Mouse (Mus musculus) stomach, postnatal 0 days (tissue): ENCODE results near the gene Patz1. TPM values are rescaled to one million over a fixed set of nuclear protein-coding genes. Genes with fewer than 3 reads are reported as not detected.

Source experiments
- ATAC-seq: fragments of 200-750 bp; cut with Nextera tagmentation; 2 replicates; pipeline ENCODE4 v1.8.0; 2017; ENCODE audit not compliant: low FRiP score, low TSS enrichment
- DNase-seq: peaks from one replicate; pipeline ENCODE4 v3.0.0-alpha.2; 2016; ENCODE audit warnings: low spot score
- H3K27ac ChIP-seq: fragments of 300-500 bp; sonication (generic); replicated peaks from 2 replicates; pipeline ENCODE4 v1.5.1; 2014; ENCODE audit warnings: mild to moderate bottlenecking, control low read depth
- H3K27me3 ChIP-seq: fragments of 300-500 bp; sonication (generic); 2 replicates; pipeline ENCODE4 v1.6.1; 2014; ENCODE audit warnings: low read length; ENCODE audit not compliant: control insufficient read depth, insufficient read depth
- H3K36me3 ChIP-seq: fragments of 300-500 bp; sonication (generic); 2 replicates; pipeline ENCODE4 v1.6.1; 2014; ENCODE audit warnings: low read length, mixed read lengths; ENCODE audit not compliant: control insufficient read depth, insufficient read depth
- H3K4me1 ChIP-seq: fragments of 300-500 bp; sonication (generic); replicated peaks from 2 replicates; pipeline ENCODE4 v1.6.1; 2014; ENCODE audit warnings: antibody characterized with exemption; ENCODE audit not compliant: control insufficient read depth, insufficient read depth
- H3K4me2 ChIP-seq: fragments of 300-500 bp; sonication (generic); replicated peaks from 2 replicates; pipeline ENCODE4 v1.6.1; 2014; ENCODE audit warnings: low read depth, mild to moderate bottlenecking, control low read depth, moderate library complexity
- H3K4me3 ChIP-seq: fragments of 300-500 bp; sonication (generic); 2 replicates; pipeline ENCODE4 v1.5.1; 2014; ENCODE audit warnings: low read depth, low read length, control low read depth
- H3K9ac ChIP-seq: fragments of 300-500 bp; sonication (generic); 2 replicates; pipeline ENCODE4 v1.6.1; 2014; ENCODE audit warnings: mild to moderate bottlenecking, low read length, control low read depth, mixed read lengths
- H3K9me3 ChIP-seq: fragments of 300-500 bp; sonication (generic); 2 replicates; pipeline ENCODE4 v1.6.1; 2016; ENCODE audit warnings: low read length; ENCODE audit not compliant: control insufficient read depth
- CTCF ChIP-seq: IDR thresholded peaks from 2 replicates; pipeline ENCODE4 v1.5.1; 2016; ENCODE audit warnings: antibody characterized with exemption, low read depth, mild to moderate bottlenecking, moderate library complexity
- EP300 ChIP-seq: optimal IDR thresholded peaks from 2 replicates; pipeline ENCODE3; 2016; ENCODE audit warnings: antibody characterized with exemption
- WGBS: fragments of 180-500 bp; shearing (Covaris S2); extraction: QIAGEN DNeasy Blood & Tissue Kit; methylation state at CpG from one replicate; pipeline ENCODE4 v1.1.7; 2014; 5-methylcytosine and 5-hydroxymethylcytosine counted together
- polyA plus RNA-seq: library from polyadenylated mRNA; unstranded; fragments of >200 nt; fragmentation: Nextera tagmentation; extraction: Ambion mirVana; gene quantifications from 2 replicates; pipeline ENCODE4 v1.2.1, GENCODE M21; 2015

Patz1 gene
- polyA plus RNA-seq, 1 experiment from 2014 or later, result 12.2 TPM

- WGBS, result 84% methylated on average over 9 of the region's 10 CpGs
- Histone ChIP-seq H3K9ac (no peak overlapping the region), H3K27ac (no peak overlapping the region), H3K9me3 (no peaks in the 10 kb centered on the region), H3K4me1 (no peaks in the 10 kb centered on the region), H3K27me3 (no peaks in the 10 kb centered on the region), H3K4me2 (no peak overlapping the region), H3K36me3 (peaks cover 29% of the 10 kb centered on the region), H3K4me3 (no peak overlapping the region)
- ATAC-seq (no peak), DNase-seq (no peak)
- TF ChIP-seq EP300, result no peak
- no peak for TF ChIP-seq CTCF
Observed at GRCm38 (mm10) chr11:3310789-3311585, 22.3 kb downstream of the Patz1 start.

- no peaks in the 10 kb centered on the region for H3K27me3 ChIP-seq
- H3K36me3 ChIP-seq, result peaks cover 22% of the 10 kb centered on the region
- no peak overlapping the region for H3K9ac ChIP-seq
- no peak overlapping the region for H3K27ac ChIP-seq
- no peak overlapping the region for H3K4me2 ChIP-seq
- DNase-seq (no peak), ATAC-seq (no peak)
- H3K4me1 ChIP-seq, result no peaks in the 10 kb centered on the region
- no peaks in the 10 kb centered on the region for H3K9me3 ChIP-seq
- WGBS, result 70% methylated on average over 9 of the region's 10 CpGs
- TF ChIP-seq EP300 (no peak), CTCF (no peak)
- H3K4me3 ChIP-seq, result no peak overlapping the region
Observed at GRCm38 (mm10) chr11:3311586-3312347, 23.1 kb downstream of the Patz1 start.

- H3K27me3 ChIP-seq, result no peaks in the 10 kb centered on the region
- H3K4me1 ChIP-seq, result no peaks in the 10 kb centered on the region
- H3K9ac ChIP-seq, result no peak overlapping the region
- H3K4me2 ChIP-seq, result no peak overlapping the region
- no peak overlapping the region for H3K27ac ChIP-seq
- H3K36me3 ChIP-seq, result peaks cover 8% of the 10 kb centered on the region
- no peaks in the 10 kb centered on the region for H3K9me3 ChIP-seq
- no peak overlapping the region for H3K4me3 ChIP-seq
- DNase-seq, result no peak
- WGBS, result 82% methylated on average over 1 of the region's 1 CpGs
- ATAC-seq, result no peak
- TF ChIP-seq EP300 (no peak), CTCF (no peak)
Observed at GRCm38 (mm10) chr11:3313294-3313693, 24.6 kb downstream of the Patz1 start.

- no peak overlapping the region for H3K4me3 ChIP-seq
- no peak overlapping the region for H3K27ac ChIP-seq
- H3K27me3 ChIP-seq, result no peaks in the 10 kb centered on the region
- WGBS, result 26% methylated on average over 2 of the region's 2 CpGs
- no peak overlapping the region for H3K9ac ChIP-seq
- no peak overlapping the region for H3K4me2 ChIP-seq
- H3K4me1 ChIP-seq, result no peaks in the 10 kb centered on the region
- H3K36me3 ChIP-seq, result peaks cover 2% of the 10 kb centered on the region; the same call in 1 of the 2 replicates
- DNase-seq (peak; percentile 85), ATAC-seq (peak; percentile 81)
- no peaks in the 10 kb centered on the region for H3K9me3 ChIP-seq
- peak; percentile 84 for TF ChIP-seq CTCF
- no peak for TF ChIP-seq EP300
Observed at GRCm38 (mm10) chr11:3314148-3314547, 25.5 kb downstream of the Patz1 start.

GRCm38 (mm10) chr11:3318286-3318685 is 29.6 kb downstream of the Patz1 start:
- Histone ChIP-seq H3K4me3 (no peak overlapping the region), H3K4me1 (no peaks in the 10 kb centered on the region), H3K9ac (no peak overlapping the region), H3K27me3 (no peaks in the 10 kb centered on the region), H3K9me3 (no peaks in the 10 kb centered on the region), H3K36me3 (no peaks in the 10 kb centered on the region), H3K4me2 (no peak overlapping the region), H3K27ac (no peak overlapping the region)
- 73% methylated on average over 3 of the region's 3 CpGs for WGBS
- ATAC-seq (no peak), DNase-seq (no peak)
- TF ChIP-seq CTCF (no peak), EP300 (no peak)

GRCm38 (mm10) chr11:3328271-3328670 is 39.6 kb downstream of the Patz1 start:
- Histone ChIP-seq H3K36me3 (no peaks in the 10 kb centered on the region), H3K4me1 (peaks cover 9% of the 10 kb centered on the region; the same call in 1 of the 2 replicates), H3K4me3 (no peak overlapping the region), H3K27ac (no peak overlapping the region), H3K9me3 (no peaks in the 10 kb centered on the region), H3K9ac (no peak overlapping the region), H3K4me2 (no peak overlapping the region), H3K27me3 (no peaks in the 10 kb centered on the region)
- no peak for ATAC-seq
- DNase-seq, result no peak
- 70% methylated on average over 5 of the region's 5 CpGs for WGBS
- TF ChIP-seq CTCF (peak; percentile 38), EP300 (no peak)
